Mouse (Mus musculus) myocyte (in vitro differentiated cells): ENCODE measurements around the gene Trim33.

Experiments
- MYOD1 ChIP-seq, 3 experiments: IDR thresholded peaks; one replicate each; pipeline ENCODE4 v1.6.1; 2011; ENCODE audit warnings: control low read depth in 2 of 3, low read depth in 2 of 3, mild to moderate bottlenecking in 2 of 3, moderate library complexity in 1 of 3; ENCODE audit not compliant: insufficient read length in 2 of 3, control insufficient read depth in 1 of 3
- MYOG ChIP-seq, 3 experiments: IDR thresholded peaks; one replicate each; pipeline ENCODE4 v1.6.1; 2011; ENCODE audit warnings: control low read depth in 2 of 3, low read depth in 2 of 3, mild to moderate bottlenecking in 2 of 3; ENCODE audit not compliant: insufficient read length in 2 of 3, control insufficient read depth in 1 of 3, insufficient read depth in 1 of 3
- POLR2AphosphoS2 ChIP-seq: IDR thresholded peaks from one replicate; pipeline ENCODE4 v1.6.1; 2011; ENCODE audit warnings: low read depth, control low read depth; ENCODE audit not compliant: insufficient read length

DNA sequence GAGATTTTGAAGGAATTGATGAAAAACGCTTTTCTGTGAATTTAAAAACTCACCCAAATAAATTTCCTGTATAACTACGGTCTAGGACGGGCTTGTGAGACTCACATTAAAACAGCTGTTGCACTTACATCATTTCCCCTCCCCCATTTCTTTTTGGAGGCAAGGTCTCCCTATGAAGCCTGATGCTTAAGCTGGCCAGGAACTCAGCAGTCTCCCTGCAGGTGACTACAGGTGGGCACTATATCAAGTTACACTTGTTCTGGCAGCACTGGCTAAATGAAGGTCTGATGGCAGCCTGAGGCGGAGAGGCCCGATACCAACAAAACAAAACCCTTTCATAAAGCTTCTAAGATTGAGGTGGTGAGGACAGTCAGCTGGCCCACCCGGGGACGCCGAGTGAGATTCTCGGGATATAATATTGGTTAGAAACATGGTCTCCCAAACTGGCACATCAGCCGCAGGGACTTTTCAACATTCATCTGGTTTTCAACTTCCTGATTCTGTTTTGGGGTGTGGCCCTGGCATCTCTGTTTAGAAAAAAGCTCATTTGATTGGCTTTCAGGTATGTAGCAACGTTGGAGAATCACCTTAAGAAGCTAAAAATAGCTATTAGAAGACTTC, 422 bp upstream of the Trim33 start:
- TF ChIP-seq MYOD1 (IDR thresholded peaks at IDR 0.05; ENCODE audit: control insufficient read depth in 1 of 3, insufficient read length in 2 of 3, low read depth in 2 of 3): no peak
- no peak for TF ChIP-seq MYOG (IDR thresholded peaks at IDR 0.05; ENCODE audit: control insufficient read depth in 1 of 3, insufficient read depth in 1 of 3, insufficient read length in 2 of 3, low read depth in 2 of 3)
- TF ChIP-seq POLR2AphosphoS2: no peak
